Mouse (Mus musculus) G1E (cell line): Measurements from ENCODE around the gene Slc16a1. TPM values are rescaled to one million over a fixed set of nuclear protein-coding genes. Genes with fewer than 3 reads are reported as not detected.

ENCODE experiments used
- ATAC-seq: 2 replicates; pipeline ENCODE4 v1.8.0; 2016; ENCODE audit warnings: mild to moderate bottlenecking; ENCODE audit not compliant: insufficient number of reproducible peaks, poor library complexity, low FRiP score, severe bottlenecking; ENCODE audit errors: extremely low read depth
- DNase-seq: peaks from one replicate; pipeline ENCODE4 v3.0.0; 2012; ENCODE audit warnings: low spot score
- H3K27me3 ChIP-seq: 2 replicates; pipeline ENCODE4 v1.6.1; 2012; ENCODE audit warnings: mild to moderate bottlenecking, low read length, inconsistent platforms; ENCODE audit not compliant: insufficient read depth
- H3K36me3 ChIP-seq: replicated peaks from 2 replicates; pipeline ENCODE3; 2012; ENCODE audit warnings: mild to moderate bottlenecking, inconsistent platforms
- H3K4me1 ChIP-seq: 2 replicates; pipeline ENCODE4 v1.6.1; 2012; ENCODE audit warnings: low read depth, low read length, inconsistent platforms, mixed read lengths; ENCODE audit not compliant: insufficient read depth
- H3K4me3 ChIP-seq: 2 replicates; pipeline ENCODE4 v1.5.1; 2012; ENCODE audit warnings: low read depth, mild to moderate bottlenecking, inconsistent platforms, low read length, moderate library complexity, mixed read lengths
- H3K9me3 ChIP-seq: replicated peaks from 2 replicates; pipeline ENCODE4 v1.6.1; 2012; ENCODE audit warnings: inconsistent platforms
- CTCF ChIP-seq: IDR thresholded peaks from 2 replicates; pipeline ENCODE4 v1.5.1; 2012; ENCODE audit warnings: low read depth, low read length, inconsistent platforms, mixed read lengths
- GATA1 ChIP-seq: IDR thresholded peaks from 2 replicates; pipeline ENCODE4 v1.6.1; 2012; ENCODE audit warnings: borderline replicate concordance, low read length, inconsistent platforms, mixed read lengths
- GATA2 ChIP-seq: IDR thresholded peaks from 2 replicates; pipeline ENCODE4 v1.6.1; 2012; ENCODE audit warnings: low read depth, low read length, inconsistent platforms, borderline replicate concordance
- POLR2AphosphoS5 ChIP-seq: IDR thresholded peaks from 2 replicates; pipeline ENCODE4 v1.6.1; 2012; ENCODE audit warnings: low read depth, low read length, inconsistent platforms; ENCODE audit not compliant: insufficient replicate concordance
- TAL1 ChIP-seq: conservative IDR thresholded peaks from 2 replicates; pipeline ENCODE4 v1.6.1; 2012; ENCODE audit warnings: low read depth, low read length, inconsistent platforms, mixed read lengths
- polyA plus RNA-seq: library from polyadenylated mRNA; stranded (reverse); fragments of >175 nt; gene quantifications from 2 replicates; pipeline ENCODE4 v1.2.3, GENCODE M21; 2012
- total RNA-seq, 2 experiments: library from RNA; stranded (forward) in 1 of 2; stranded (reverse) in 1 of 2; fragments of 200-1000 nt in 1 of 2; fragments of >200 nt in 1 of 2; fragmentation: Nextera tagmentation in 1 of 2; gene quantifications; 2 replicates each; pipeline ENCODE4 v1.2.3; 2014 to 2017

The Slc16a1 gene
- total and polyA plus RNA-seq, 3 experiments: 52.7 to 75.1 (median 62.5) TPM

DNA sequence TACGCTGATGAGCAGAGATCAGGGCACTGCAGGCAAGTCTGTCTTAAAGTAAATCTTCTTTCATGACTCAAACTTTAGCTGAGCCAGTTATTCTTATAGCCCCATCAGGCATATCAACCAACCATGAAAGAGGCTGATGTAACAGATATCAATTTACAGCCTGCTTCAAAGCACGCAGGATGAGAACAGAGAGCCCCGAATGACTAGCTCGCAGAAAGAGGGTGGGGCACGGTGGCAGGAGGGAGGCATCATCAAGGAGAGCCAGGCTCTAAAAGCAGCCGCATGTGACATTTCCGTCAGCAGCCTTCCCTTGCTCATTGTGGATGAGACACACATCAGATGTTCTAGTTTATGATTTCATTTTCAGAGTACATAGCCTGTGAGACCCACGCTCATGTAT, 22.3 kb upstream of the Slc16a1 start:
- no peak for DNase-seq
- no peaks in the 10 kb centered on the region for H3K36me3 ChIP-seq
- ATAC-seq: no peak
- no peak overlapping the region for H3K4me3 ChIP-seq
- H3K9me3 ChIP-seq: no peaks in the 10 kb centered on the region
- no peaks in the 10 kb centered on the region for H3K4me1 ChIP-seq
- H3K27me3 ChIP-seq: peaks cover 11% of the 10 kb centered on the region
- TF ChIP-seq POLR2AphosphoS5 (no peak), GATA1 (no peak), TAL1 (no peak), GATA2 (no peak), CTCF (no peak)

DNA sequence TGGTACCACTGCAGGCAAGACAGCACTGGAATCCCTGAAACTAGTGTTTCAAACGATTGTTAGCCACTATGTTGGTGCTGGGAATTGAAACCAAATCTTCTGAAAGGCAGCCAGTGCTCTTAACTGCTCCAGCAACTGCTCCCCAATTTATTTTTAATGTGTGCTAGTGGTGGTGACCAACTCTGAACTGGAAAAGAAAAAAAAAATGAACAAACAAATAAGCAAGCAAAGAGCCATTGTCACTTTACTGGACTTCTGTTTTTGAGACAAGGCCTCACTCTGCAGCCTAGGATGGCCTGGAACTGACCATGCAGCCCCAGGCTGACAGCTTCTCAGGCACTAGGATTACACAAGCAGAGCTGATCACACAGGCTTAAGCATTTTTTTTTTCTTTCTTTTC, 16.6 kb upstream of the Slc16a1 start:
- Histone ChIP-seq H3K9me3 (no peaks in the 10 kb centered on the region), H3K4me3 (no peak overlapping the region), H3K4me1 (no peaks in the 10 kb centered on the region), H3K27me3 (no peaks in the 10 kb centered on the region), H3K36me3 (no peaks in the 10 kb centered on the region)
- DNase-seq (no peak), ATAC-seq (no peak)
- no peak for TF ChIP-seq GATA2
- no peak for TF ChIP-seq GATA1
- TF ChIP-seq CTCF: no peak
- TF ChIP-seq TAL1: no peak

DNA sequence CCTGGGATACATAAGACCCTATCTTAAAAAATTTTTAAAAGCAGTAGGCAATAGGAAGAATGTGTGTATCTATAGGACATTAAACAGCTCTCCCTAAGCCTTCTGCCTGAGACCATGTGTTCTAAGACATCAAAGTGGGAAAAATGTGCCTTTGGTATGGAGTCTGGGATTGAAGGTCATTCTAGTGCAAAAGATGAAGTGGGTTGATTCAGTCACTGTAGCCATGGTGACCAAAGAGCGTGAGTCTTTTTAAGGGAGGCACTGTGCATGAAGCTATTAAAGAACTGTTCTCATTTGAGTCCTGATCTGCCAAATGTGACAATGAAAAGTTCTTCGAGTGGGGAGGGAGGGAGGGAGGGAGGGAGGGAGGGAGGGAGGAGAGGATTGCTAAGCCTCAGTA, 8.7 kb upstream of the Slc16a1 start:
- DNase-seq (no peak), ATAC-seq (no peak)
- Histone ChIP-seq H3K9me3 (no peaks in the 10 kb centered on the region), H3K27me3 (no peaks in the 10 kb centered on the region), H3K4me3 (no peak overlapping the region), H3K36me3 (peaks cover 14% of the 10 kb centered on the region), H3K4me1 (peaks cover 5% of the 10 kb centered on the region; the same call in 1 of the 2 replicates)
- TF ChIP-seq GATA2 (no peak), POLR2AphosphoS5 (no peak), CTCF (no peak), GATA1 (no peak), TAL1 (no peak)

DNA sequence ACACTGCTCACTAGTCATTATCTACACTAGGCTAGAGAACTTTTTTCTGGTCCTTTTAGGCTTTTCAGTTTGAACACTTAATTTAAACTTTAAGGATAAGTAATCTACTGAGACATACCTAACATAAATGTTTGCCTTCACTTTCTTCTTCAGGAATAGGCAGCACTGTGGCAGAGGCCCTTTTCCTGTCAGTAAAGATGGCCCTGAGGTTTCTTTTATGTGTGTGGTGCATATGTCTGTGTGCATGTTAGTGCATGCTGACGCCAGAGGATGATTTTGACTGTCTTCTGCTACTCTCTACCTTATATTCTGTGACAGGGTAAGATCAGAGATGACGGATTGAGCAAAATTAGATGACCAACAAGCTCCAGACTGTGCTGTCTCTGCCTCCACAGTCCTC, 7.5 kb upstream of the Slc16a1 start:
- peaks cover 5% of the 10 kb centered on the region; the same call in 1 of the 2 replicates for H3K4me1 ChIP-seq
- no peaks in the 10 kb centered on the region for H3K9me3 ChIP-seq
- TF ChIP-seq CTCF (no peak), GATA1 (no peak), TAL1 (no peak), GATA2 (no peak), POLR2AphosphoS5 (no peak)
- no peak overlapping the region for H3K4me3 ChIP-seq
- no peak for DNase-seq
- ATAC-seq: no peak
- peaks cover 14% of the 10 kb centered on the region for H3K36me3 ChIP-seq
- no peaks in the 10 kb centered on the region for H3K27me3 ChIP-seq

DNA sequence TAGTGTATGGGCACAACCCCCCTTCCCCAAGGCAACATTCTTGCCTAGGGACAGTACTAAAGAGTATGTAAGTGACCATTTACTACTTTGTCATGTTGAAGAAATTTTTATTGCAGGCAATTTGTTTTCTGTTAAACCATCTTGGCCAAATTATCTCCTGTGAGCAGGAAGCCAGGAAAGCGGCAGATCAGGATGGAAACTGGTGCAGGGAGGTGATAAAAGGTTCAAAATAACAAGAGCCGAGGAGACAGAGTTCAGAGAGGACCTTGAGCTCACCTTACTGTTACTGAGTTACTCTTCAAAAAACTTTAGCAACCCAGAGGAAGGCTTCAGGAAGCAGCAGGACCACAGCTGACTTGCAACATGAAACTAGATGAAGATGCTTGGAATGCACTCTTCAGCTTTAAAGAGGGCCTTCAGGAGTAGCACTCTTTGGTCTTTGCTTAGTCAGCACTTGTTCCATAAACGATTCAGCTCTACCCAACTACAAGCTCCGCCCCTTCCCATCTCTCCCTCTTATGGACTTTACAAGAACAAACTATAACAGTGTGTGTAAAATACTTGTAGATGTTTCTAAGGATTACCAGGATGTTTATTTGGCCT, 5.8 kb upstream of the Slc16a1 start:
- Histone ChIP-seq H3K27me3 (no peaks in the 10 kb centered on the region), H3K4me3 (no peak overlapping the region), H3K4me1 (peaks cover 16% of the 10 kb centered on the region), H3K9me3 (no peaks in the 10 kb centered on the region), H3K36me3 (peaks cover 18% of the 10 kb centered on the region)
- DNase-seq (no peak), ATAC-seq (no peak)
- TF ChIP-seq GATA2 (no peak), GATA1 (no peak), POLR2AphosphoS5 (no peak), TAL1 (no peak), CTCF (no peak)

DNA sequence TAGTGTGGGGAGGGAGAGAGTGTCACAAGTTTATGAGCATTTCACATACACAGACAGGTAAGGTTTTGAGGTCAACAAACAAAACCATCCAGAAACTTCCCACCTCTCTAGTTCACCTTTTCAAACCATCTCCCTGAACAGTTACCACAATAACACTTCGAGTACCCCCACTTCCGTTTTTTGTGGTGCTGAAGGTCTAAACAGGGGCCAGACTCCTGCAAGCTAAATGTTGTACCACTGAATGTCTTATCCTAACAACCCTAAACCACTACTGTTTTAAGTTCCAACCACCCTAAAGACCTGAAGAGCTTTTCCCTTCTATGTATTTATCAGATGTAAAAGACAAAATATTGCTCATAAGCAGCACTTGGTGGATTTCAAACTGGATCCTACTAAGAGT, 2.0 kb upstream of the Slc16a1 start:
- H3K4me1 ChIP-seq: peaks cover 32% of the 10 kb centered on the region
- H3K9me3 ChIP-seq: no peaks in the 10 kb centered on the region
- H3K27me3 ChIP-seq: no peaks in the 10 kb centered on the region
- TF ChIP-seq POLR2AphosphoS5 (no peak), TAL1 (no peak), GATA1 (no peak), GATA2 (no peak), CTCF (no peak)
- ATAC-seq (no peak), DNase-seq (no peak)
- H3K36me3 ChIP-seq: peaks cover 11% of the 10 kb centered on the region
- no peak overlapping the region for H3K4me3 ChIP-seq
